Mouse (Mus musculus): ENCODE measurements at regions not wholly inside any gene's neighbourhood (a gene's known extent, or its start where the extent isn't known, plus 50 kb on each side); places are given as distances from the start of the nearest gene placed in this dataset.
A peak's percentile ranks its signal among the peaks of the same experiment; 100 is the strongest.
"Not testable (repeated sequence)": the region's sequence is repeated elsewhere in the genome, so short reads cannot be mapped to it uniquely, and the experiment has no call there.

GRCm38 (mm10) chr7:137522450-137522849 lies 85.0 kb downstream of the Glrx3 start:
- no peak for DNase-seq (ENCODE audit: extremely low read depth, low read depth)

GRCm38 (mm10) chr7:137533476-137533875 lies 96.1 kb downstream of the Glrx3 start:
- no peak for DNase-seq (ENCODE audit: extremely low read depth, low read depth)

DNA sequence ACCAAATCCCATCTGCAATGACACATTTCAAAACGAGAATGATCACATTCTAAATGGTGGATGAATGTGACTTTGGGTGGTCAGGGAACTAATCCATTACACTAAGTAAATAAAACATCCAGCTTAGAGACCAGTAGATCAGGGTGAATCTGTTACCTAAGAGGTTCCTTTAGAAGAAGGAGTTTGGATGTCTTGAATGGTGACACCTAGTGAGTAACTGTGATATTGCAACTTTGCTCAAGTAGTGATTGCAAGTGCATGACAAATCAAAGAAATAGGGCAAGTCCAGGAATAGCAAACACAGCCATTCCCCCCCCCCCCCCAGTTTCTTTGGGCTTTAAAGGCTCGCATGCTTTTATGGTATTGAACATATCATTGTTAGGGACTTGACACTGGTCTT lies 112.6 kb downstream of the Glrx3 start:
- DNase-seq (ENCODE audit: extremely low read depth, low read depth): peak; percentile 2

DNA sequence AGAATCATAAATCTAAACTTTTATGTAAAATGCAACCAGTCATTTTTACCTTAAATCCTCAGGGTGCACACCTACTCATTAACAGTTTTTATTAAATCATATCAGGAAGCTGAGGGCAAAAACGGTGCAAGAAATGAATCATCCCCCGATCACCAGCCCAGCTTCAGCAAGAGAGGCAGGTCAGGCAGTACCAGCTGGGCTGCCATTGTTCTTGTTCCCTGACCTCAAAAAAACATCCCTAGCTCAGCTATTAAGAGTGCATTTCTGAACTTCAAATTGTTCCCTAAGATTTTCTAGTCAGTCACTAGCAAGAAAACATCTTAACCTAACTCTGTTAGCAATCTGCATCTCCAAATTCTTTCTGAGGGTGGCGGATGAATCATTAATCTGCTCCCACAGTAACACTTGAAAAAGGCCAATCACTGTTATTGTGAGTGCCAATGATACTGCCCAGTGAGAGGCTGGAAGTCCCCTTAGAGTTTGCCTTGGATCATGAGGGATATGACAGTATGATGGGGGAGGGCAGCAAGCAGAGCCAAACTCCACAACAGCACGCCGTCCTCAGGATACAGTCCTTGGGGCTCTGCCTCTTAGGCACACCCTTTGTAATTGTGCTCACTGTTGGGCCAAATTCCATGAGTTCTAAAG lies 115.3 kb downstream of the Glrx3 start:
- DNase-seq (ENCODE audit: extremely low read depth, low read depth): no peak

GRCm38 (mm10) chr7:137555481-137555880 lies 118.1 kb downstream of the Glrx3 start:
- DNase-seq (ENCODE audit: extremely low read depth, low read depth): no peak

GRCm38 (mm10) chr7:137557439-137557838 lies 120.0 kb downstream of the Glrx3 start:
- DNase-seq (ENCODE audit: extremely low read depth, low read depth): no peak

GRCm38 (mm10) chr7:137558871-137559270 lies 121.5 kb downstream of the Glrx3 start:
- no peak for DNase-seq (ENCODE audit: extremely low read depth, low read depth)

DNA sequence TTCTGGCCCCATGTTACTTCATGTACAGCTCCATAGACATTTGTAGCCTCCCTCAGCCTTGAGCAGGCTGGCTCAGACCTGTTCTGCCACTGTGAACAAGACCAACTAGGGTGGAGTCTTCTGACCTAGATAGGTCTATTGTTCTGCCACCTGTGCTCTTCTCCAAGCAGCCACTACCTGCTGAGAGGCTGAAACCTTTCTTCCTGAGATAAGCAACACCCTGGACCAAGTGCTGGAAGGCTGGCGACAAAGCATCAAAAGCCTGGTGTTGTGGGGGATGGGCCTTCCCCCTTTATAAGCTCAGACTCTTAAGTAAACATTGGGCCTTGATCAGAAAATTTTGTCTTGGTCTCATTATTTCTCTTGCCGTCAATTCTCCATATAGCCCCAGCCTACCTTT lies 132.8 kb downstream of the Glrx3 start:
- no peak for DNase-seq (ENCODE audit: extremely low read depth, low read depth)

DNA sequence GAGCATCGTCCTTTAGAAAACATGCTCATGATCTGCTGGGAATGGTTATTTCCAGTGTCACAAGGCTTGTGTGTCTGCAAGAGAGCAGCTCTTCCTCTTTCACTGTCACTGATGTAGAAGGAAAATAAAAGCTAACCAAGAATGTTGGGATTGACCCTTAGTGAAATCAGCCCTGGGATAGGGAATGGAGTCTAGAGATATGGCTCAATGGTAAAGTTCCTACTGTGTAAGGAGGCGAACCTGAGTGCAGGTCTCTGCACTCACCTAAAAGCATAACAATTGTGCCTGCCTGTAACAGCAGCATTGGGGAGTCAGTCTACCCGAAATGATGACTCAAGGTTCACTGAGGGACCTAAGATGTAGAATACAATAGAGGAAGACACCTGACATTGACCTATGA lies 138.1 kb downstream of the Glrx3 start:
- DNase-seq (ENCODE audit: extremely low read depth, low read depth): no peak

- DNase-seq (ENCODE audit: extremely low read depth, low read depth): no peak
Measured at GRCm38 (mm10) chr7:137576251-137576650, 138.8 kb downstream of the Glrx3 start.

- no peak for DNase-seq (ENCODE audit: extremely low read depth, low read depth)
Measured at GRCm38 (mm10) chr7:137583556-137583955, 146.1 kb downstream of the Glrx3 start.

GRCm38 (mm10) chr7:137584916-137585315 lies 147.5 kb downstream of the Glrx3 start:
- not testable (repeated sequence) for DNase-seq (ENCODE audit: extremely low read depth, low read depth)

- DNase-seq (ENCODE audit: extremely low read depth, low read depth): no peak
Measured at GRCm38 (mm10) chr7:137593570-137593969, 156.2 kb downstream of the Glrx3 start.

GRCm38 (mm10) chr7:137595567-137595966 lies 158.2 kb downstream of the Glrx3 start:
- DNase-seq (ENCODE audit: extremely low read depth, low read depth): no peak

GRCm38 (mm10) chr7:137596161-137596560 lies 158.7 kb downstream of the Glrx3 start:
- DNase-seq (ENCODE audit: extremely low read depth, low read depth): no peak

- no peak for DNase-seq (ENCODE audit: extremely low read depth, low read depth)
Measured at GRCm38 (mm10) chr7:137603039-137603438, 165.6 kb downstream of the Glrx3 start.

GRCm38 (mm10) chr7:137609752-137610151 lies 172.3 kb downstream of the Glrx3 start:
- no peak for DNase-seq (ENCODE audit: extremely low read depth, low read depth)

- DNase-seq (ENCODE audit: extremely low read depth, low read depth): no peak
Measured at GRCm38 (mm10) chr7:137611363-137611762, 173.9 kb downstream of the Glrx3 start.

DNA sequence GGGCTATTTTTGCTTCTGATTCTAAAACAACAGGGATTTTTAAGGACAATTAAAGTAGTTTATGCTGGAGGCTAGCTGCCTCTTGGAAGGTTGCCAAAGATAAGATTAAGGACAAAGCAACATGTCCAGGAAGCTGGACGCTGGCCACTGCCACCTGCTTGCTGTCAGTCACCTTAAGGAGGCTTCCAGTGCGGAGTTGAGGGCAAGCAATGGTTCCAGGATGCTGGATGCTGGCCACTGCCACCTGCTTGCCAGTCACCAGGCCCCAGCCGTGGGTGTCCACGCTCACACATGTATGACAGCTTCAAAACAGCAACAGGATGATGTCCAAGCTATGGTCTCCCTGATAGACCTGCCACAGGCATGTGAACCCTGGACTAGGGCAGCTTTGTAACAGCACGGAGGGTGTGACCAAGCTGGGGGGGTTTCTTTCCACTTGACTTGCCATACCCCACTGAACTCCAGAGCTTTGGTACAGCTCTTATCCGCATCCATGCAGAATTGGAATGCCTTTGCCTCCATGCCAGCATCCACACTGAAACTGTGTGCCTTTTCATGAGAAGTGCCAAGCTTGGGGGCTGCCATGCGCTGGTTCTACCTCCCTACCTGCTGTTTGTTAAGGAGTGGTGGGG lies 174.6 kb downstream of the Glrx3 start:
- DNase-seq (ENCODE audit: extremely low read depth, low read depth): no peak

DNA sequence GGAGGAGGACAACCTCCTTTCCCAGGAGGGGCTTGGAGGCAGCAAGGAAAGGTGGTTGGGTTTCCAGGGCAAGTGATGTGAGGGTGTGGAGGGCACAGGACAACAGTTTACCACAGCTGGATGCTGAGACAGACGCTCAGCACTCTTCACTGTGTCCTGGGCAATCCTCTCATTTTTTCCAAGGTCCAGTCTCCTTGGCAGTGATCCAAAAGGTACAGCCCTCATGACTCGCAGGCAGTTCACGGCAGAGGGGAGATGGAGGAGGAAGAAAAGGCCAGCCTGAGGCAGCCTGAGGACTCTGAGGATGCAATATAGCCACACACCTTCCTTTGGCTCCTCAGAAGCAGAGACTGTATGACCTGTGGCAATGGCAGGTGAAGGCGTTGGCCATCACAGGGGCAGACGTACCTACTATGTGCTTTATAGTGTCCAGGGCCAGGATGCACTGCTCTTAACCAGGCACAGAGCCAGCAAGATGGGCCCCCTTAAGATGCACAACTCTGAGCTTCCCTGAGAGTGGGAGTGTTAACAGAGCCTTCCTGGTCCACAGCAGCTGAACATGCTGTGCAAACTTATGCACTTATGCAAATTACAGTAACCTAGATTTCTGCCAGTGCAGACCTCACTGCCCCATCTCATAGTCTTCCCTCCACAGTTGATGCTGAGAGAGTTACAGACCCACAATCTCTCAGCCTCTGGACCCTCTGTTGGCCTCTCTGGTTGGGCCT lies 181.2 kb downstream of the Glrx3 start:
- no peak for DNase-seq (ENCODE audit: extremely low read depth, low read depth)

GRCm38 (mm10) chr7:137619286-137619789 lies 181.9 kb downstream of the Glrx3 start:
- DNase-seq (ENCODE audit: extremely low read depth, low read depth): no peak

DNA sequence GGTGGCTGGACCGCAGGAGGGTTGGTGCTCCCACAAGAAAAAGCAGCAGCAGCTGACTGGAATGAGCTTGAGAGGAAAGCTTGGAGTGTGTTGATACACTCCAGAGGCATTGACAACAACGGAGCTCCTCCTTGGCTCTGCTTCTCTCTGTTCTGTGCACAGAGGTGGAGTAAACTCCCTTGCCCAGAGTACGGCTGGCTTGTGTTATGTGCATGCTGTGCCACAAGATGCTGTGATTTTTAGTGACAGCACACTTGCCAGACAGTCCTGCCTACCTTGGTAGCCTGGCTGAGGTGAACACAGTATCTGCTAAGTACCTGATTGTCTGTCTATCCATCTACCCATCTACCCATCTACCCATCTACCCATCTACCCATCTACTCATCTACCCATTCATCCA lies 190.9 kb downstream of the Glrx3 start:
- DNase-seq (ENCODE audit: extremely low read depth, low read depth): no peak
